Mouse (Mus musculus): ENCODE results near the gene Pou2f1.

The Pou2f1 gene

DNA sequence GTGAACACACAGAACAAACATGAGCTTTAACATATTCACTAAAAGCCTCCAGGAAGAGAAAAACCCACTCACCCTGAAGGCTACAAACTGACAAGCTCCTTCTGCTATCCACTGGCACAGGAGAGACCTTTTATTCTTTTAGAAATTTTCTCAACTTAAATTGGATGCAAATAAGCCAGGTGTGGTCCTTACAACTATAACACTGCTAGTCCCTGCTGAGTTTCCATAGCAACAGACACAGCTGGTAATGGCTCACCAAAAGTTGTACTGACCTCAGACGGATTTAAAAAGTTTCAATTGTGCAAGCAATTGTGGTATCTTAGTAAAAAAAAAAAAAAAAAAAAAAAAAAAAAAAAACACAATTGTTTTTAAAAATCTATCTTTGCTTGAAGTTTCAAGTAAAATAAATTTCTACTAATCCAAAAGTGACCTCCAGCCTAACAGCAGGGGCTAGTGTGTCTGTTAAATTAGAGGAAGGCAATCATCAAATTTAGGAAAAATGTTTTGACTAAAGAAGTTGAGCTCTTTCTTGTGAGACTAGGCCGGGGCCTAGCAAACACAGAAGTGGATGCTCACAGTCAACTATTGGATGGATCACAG, 54.2 kb downstream of the Pou2f1 start:
- no peak for DNase-seq

DNA sequence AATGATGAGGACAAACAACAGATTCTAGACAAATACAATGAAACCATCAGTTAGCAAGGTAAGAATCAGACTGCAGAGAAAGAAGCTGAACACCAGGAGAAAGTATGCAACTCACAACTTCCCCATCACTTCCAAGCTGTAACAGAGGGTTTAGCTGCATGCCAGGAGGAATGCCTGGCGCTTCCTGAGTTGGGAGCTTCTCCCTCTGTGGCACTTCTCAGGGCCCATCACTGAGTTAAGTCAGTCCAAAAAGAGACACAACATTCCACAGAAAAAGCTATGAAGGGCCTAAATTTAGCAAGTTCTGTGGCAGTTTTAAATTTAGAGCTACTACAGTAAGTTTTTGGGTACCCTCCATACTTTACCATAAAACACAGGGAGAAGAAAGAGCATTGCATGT, 59.2 kb downstream of the Pou2f1 start:
- no peak for DNase-seq

GRCm38 (mm10) chr1:165935466-165935818, 67.0 kb downstream of the Pou2f1 start:
- no peak for DNase-seq

DNA sequence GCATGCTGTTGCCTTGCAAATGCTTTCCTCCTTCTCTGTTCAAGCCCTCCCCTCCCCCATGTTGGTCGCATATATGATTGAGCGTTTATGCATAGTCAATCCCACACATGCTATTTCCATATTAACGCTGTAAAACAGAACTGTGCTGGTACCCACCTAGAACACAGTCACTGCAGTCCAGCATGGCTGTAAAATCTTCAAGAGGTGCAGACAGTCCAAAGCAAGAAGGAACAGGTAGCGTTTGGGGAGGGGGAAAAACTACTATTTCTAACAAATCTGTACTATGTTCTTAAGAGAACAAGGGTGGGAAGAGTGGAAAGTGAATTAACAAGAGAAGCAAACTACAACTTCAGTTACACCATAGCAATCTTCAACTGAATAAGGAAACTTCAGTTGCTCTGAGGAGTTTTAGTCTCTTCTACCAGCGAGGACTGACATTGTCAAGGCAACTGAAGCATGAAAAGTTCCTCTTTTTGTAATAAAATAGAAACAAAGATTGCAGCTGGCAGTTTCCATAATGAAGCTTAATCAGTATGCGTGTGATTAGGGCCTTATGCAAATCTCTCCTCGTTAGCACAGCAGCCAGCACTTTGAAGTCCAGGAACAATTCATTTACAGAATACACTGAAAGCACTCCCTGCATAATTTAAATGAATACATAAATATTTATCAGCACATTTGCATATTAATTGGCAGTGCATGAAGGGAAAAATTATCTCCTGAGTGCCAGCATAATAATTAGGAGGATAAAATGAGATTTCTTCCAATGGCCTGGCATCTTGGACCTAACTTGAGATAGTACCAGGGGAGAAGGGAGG, 67.6 kb downstream of the Pou2f1 start:
- no peak for DNase-seq

DNA sequence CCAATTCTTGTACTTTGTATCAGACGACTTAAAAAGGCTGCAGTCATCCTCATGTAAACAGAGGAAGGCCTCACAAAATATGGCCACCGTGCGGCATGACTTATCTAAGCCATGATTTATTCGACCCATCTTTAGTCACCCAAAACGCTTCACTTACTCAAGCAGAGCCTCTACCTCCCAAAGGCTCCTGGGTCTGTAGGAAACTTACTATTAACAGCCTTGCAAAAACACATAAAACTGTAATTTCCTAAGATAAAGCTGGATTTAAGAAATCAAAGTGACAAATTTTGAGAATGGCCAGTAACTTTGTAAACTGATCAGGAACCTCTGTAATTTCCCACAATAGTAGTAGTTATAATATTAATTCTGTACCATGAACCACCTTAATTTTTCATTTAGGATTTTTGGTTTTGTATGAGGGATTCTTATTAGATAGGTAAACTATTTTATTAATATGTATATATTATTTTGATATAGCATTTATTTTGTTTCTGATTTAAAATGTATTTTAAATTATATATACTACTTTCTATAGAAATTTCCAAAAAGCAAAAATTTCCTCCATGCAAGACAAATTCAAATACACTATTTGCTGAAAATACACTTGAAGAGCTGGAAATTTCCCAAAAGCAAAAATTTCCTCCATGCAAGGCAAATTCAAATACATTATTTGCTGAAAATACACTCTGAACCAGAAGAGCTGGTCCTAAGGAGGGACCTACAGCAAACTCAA, 68.4 kb downstream of the Pou2f1 start:
- DNase-seq, result no peak

DNA sequence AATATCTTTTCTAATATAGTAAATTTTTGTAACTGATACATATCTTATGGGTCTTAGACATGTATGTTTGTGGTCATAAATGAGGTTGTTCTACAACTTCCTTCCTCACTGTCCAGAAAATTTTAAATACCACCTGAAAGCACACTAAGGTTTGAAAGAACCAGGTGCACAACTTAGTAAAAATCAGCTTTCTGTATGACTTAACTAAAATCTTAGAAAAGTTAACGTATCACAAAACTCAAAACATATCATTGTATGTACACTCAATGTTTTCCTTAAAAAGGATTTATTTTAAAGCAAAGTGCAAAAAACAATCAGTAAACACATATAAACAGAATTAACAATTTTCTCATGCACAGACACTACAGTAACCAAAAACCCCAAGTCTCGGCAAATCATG, 69.6 kb downstream of the Pou2f1 start:
- no peak for DNase-seq

DNA sequence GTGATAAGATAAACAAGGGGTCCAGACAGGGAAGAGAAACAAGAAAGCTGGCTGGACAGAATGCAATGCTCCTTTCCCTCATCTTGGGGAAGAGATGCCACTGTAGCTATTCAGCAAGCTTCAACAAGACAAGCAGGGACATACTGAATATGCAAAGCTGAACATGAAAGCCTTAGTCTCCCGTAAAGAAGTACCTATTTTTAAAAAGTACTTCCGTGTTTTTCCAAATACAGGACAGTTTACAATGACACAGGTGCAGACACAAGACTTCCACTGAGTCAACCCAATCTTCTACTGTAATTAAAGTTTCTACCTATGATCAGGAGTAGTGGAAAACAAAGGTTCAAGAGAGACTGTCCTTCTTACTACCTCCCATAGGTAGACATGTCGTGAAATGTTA, 72.0 kb downstream of the Pou2f1 start:
- DNase-seq, result no peak

GRCm38 (mm10) chr1:165927507-165928279, 74.8 kb downstream of the Pou2f1 start:
- DNase-seq, result no peak

- no peak for DNase-seq
Observed at GRCm38 (mm10) chr1:165925207-165925606, 77.3 kb downstream of the Pou2f1 start.

GRCm38 (mm10) chr1:165922488-165922887, 80.0 kb downstream of the Pou2f1 start:
- DNase-seq, result no peak

DNA sequence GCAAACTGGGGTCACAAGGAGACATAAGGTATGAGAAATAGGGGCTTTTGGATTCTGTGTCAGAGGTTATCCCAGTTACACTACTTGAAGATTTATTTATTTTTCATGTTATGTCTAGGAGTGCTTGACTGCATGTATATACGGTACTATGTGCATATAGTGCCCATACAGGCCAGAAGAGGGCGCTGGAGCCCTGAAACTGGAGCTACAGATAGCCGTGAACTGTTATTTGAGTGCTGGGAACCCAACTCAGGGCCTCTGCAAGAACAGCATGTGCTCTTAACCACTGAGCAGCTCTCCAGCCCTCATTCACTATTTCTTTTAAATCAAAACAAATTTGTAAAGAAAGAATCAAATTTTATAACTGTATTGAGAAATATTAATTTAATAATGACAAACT, 81.5 kb downstream of the Pou2f1 start:
- no peak for DNase-seq

DNA sequence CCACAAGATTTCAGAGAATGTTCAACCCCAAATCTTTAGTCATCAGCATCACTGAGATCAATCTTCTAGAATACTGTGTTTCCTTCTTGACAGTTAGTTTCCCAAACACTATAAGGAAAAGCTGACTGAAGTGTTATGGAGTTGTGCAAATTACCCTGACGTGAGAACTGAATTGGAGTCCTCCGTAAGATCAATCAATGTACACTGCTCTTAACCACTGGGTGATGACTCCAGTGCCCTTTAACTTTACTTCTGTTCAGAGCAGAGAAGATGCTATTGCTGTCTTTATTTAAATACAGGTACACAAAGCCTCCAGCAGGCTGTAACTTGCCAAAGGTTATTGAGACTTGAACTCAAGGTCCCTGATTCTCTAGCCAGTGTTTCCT, 88.1 kb downstream of the Pou2f1 start:
- no peak for DNase-seq

DNA sequence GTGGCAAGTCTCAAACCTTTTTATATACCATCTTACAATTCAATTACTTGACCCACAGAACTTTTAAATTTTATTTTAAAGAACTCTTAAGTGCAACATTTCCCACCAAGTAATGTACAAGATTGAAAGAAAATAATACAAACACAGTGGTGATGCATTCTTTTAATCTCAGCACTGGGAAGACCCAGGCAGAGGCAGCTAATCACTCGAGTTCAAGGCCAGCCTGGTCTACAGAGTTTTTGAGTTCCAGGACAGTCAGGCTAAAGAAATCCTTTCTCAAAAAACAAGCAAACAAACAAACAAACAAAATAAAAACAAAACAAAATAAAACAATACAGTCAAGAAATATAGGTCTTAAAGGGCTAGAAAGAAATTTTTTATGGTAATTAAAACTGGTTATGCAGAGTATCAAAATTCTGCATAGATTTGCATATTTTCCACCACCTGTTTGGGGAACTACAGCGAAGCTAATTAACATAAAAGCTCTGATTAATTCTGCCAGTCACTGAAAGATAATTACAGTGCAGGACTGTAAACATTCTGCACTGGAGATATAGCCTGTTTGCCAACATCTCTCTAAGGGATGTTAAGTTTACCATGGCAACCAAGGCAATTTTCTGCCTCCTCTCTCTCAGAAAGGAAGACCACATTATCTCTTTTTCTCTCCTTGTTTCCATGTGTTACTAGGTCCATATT, 88.6 kb downstream of the Pou2f1 start:
- no peak for DNase-seq

DNA sequence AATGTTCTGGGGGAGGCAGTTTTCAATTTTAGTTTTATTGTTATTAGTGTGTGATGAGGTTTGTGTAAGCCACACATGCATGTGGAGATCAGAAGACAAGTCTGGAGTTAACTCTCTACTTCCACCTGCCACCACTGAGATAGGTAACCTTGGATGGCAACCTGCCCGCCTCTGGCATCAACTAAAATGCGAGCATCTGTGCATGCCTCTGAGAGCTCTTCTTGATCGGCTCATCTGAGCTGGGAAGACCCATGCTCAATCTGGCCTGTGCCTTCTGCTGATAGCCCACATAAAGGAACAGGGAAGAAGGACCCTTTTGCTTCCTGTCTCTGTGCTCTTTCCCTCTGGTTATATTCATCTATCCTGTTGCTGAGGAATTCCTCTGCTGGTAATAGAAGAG, 93.0 kb downstream of the Pou2f1 start:
- no peak for DNase-seq

DNA sequence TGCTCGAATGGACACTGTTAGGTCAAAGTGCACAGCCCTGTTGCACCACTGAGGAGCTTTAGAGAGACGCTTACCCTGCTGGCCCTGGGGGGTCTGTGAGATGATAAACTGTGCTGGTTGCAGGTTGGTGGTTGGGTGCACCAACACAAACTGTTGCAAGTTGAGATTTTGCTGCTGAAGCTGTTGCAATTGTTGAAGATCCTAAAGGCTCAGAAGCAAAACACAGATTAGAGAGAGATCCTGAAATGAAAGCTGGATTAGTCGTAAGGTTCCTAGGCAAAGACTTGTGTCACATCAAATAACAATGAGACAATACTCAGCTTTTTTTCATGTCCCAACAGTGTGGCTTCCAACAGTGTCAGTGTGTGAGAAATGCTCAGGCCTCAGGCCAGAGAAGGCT, 93.7 kb downstream of the Pou2f1 start:
- DNase-seq, result no peak

DNA sequence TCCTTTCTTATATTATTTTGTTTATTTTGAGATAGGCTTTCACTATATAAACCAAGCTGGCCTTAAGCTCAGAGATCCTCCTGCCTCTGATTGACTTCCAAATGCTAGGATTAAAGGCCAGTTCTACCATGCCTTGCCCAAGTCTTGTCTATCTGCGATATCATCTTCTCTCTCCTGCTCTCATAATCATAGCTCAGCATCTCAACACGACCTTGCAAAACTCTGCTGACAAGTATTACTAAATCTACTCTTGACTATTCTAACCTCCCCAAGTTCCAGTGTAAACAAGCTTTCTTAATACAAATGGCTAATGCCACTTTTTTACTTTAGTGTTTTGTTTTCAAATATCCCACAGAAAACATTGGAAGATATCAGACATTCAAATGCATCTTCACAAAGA, 94.3 kb downstream of the Pou2f1 start:
- no peak for DNase-seq

DNA sequence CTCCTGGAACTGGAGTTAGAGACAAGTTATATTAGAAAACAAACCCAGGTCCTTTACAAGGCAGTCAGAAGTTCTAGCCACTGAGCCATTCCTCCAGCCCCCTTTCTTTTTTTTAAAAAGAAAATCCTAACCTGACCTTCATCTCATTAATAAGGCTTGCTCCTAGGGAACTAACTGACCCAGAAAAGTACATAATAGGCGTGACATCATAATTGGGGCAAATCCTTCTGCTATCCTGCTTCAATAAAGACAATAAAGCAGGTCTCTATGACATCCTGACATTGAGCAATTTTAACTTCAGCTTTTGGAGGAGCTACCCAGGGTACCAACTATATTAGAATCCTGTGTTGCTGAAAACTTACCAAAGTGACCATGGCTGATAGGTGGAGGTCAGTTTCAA, 98.9 kb downstream of the Pou2f1 start:
- DNase-seq, result no peak

GRCm38 (mm10) chr1:165891686-165892085, 110.8 kb downstream of the Pou2f1 start:
- no peak for DNase-seq

DNA sequence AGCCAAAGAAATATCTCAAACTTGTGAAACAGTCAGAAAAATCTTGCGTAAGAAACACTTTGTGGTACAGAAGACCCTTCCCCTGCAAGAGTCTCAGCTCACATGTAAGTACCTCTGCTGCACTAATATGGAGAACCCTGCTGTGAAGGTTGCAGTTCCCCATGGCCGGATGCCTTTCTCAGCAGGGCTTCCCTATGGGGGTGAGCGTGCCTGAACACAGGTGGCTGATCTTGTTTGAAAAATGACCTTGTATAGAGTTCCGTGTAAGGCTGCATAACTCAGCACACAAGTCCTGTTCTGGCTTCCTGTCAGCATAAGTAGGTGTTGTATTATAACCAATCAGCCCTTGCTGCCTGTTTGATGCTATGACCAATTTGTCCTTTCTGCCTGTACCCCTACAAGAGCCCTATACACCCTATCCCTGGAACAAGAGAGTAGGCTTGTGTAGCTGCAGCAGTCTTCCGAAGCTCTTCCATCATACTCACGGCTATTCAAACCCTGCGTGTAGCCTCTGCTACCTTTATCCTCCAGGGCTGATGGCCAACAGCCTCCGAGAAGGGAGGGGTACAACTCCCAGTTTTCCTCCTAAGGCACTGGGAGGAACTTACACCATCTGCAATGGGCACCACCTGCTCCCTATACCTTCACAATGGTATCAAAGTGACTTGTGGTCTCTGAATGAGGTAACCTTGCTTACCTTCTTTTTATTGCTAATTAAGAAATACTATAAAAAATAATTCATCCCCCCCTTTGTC, 120.2 kb downstream of the Pou2f1 start:
- no peak for DNase-seq

DNA sequence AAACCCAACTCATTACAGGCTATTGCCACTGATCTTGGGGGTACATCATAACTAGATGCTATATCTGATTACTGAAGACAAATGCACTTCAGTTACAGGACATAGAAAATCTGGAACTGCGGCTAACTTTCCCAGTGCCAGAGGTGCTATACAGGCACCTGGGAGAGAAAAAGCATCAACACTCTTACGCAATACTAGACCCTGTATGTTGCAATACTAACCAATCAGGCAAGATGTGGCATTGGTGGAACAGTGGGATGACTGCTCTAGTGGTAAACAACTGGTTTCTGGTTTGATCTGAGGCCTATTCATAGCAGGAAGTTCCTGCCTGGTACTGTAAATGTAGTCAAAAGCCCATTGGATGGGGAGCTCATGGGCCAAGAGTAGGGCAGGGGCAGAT, 123.7 kb downstream of the Pou2f1 start:
- DNase-seq, result no peak

DNA sequence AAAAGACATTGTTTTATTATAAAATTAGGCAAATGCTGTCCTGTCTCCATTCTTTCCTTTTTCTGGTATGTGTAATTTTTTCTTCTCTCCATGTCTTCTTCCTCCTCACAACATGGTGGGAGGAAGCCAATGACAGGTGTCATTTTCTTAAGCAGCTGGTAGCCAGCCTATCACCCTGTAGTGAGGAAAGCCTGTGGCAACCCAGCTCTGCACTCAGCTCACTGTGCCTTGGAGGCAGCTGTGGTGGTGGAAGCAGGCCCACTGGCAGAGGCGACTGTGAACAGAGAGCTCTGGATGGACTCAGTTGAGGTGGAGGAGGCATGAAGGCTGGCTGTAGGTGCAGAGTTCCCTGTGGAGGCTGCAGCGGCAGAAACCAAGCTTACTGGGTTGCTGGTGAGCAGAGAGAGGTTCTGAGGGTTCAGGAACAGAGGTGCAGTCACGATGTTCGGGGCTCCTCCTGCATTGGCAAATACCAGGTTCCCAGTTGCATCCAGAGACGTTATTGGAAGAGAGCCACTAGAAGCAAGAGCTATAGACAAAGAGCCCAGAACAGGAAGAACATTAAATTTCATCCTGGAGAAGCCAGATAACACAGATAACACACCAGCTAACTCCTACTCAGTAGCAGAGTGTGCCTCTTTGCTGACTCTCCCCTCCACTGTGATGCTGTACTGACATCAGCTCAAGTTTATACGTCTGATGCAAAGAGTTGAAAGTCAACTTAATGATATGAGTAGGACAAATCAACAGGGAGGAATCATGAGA, 126.8 kb downstream of the Pou2f1 start:
- DNase-seq, result no peak

Measured in thymus, postnatal 4 days (tissue).